Mouse (Mus musculus): ENCODE measurements at regions not wholly inside any gene's neighbourhood (a gene's known extent, or its start where the extent isn't known, plus 50 kb on each side); places are given as distances from the start of the nearest gene placed in this dataset.

- no peak for TF ChIP-seq ZNF384 (IDR thresholded peaks at IDR 0.05; ENCODE audit: low read depth, low read length)
- no peak for TF ChIP-seq TCF12 (IDR thresholded peaks at IDR 0.05; ENCODE audit: low read depth, low read length)
- no peak for TF ChIP-seq ETS1 (conservative IDR thresholded peaks at IDR 0.05; ENCODE audit: low read depth, low read length)
- no peak for TF ChIP-seq POLR2AphosphoS2 (IDR thresholded peaks at IDR 0.05; ENCODE audit: low read depth, low read length)
- no peak for TF ChIP-seq CTCF (conservative IDR thresholded peaks at IDR 0.05 in 1 of 2, IDR thresholded peaks at IDR 0.05 in 1 of 2; ENCODE audit: low read depth in 2 of 2, low read length in 2 of 2)
- no peak for TF ChIP-seq MAX (IDR thresholded peaks at IDR 0.05; ENCODE audit: low read length)
- no peak for TF ChIP-seq POLR2A (IDR thresholded peaks at IDR 0.05; ENCODE audit: low read depth, low read length)
Observed at GRCm38 (mm10) chr13:57364396-57364795, 468.6 kb upstream of the Trpc7 start.

Data from CH12.LX (cell line).